Mouse (Mus musculus): ENCODE measurements around the gene Kpna1.

DNA sequence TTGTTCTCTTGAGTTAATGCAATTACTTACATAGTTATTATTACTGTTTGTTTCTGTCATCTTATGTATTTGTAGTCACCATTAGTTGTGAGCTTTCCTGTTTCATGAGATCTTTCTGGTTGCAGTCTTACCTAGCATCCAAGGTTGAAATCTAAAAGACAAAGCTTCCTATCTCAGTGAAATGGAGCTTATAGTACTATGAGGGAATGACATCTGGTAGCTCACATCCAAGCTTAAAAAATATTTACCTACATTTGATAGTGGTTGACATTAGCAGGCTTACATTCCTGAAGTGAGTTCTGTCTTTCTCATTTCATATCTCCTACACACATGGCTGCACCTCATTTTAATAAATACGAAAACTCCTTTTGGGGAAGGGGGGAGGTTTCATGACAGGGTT, 37.8 kb downstream of the Kpna1 start:
- TF ChIP-seq MAX (IDR thresholded peaks at IDR 0.05) (no peak), CTCF (IDR thresholded peaks at IDR 0.05; ENCODE audit: control insufficient read depth, insufficient read depth, insufficient read length) (no peak), USF1 (IDR thresholded peaks at IDR 0.05; ENCODE audit: low read depth) (no peak), MYOG (IDR thresholded peaks at IDR 0.05; ENCODE audit: control insufficient read depth, extremely low read depth, insufficient read length) (no peak), MYOD1 (IDR thresholded peaks at IDR 0.05; ENCODE audit: control insufficient read depth, insufficient read length, low read depth) (no peak), CEBPB (IDR thresholded peaks at IDR 0.05; ENCODE audit: low read depth) (no peak), FOSL1 (IDR thresholded peaks at IDR 0.05; ENCODE audit: insufficient read depth, low read length, poor library complexity, severe bottlenecking) (no peak)

Measured in C2C12 (cell line).